Mouse (Mus musculus) lung, embryonic 14.5 days (tissue): ENCODE results near the gene Lrrc66. TPM values are rescaled to one million over a fixed set of nuclear protein-coding genes. Genes with fewer than 3 reads are reported as not detected.

Experiments used
- ATAC-seq: fragments of 200-750 bp; cut with Nextera tagmentation; 2 replicates; pipeline ENCODE4 v1.8.0; 2017; ENCODE audit warnings: mild to moderate bottlenecking, moderate TSS enrichment, moderate library complexity; ENCODE audit not compliant: insufficient read depth
- DNase-seq: peaks from one replicate; pipeline ENCODE4 v3.0.0-alpha.2; 2015
- H3K27ac ChIP-seq: fragments of 300-500 bp; sonication (generic); 2 replicates; pipeline ENCODE4 v1.5.1; 2014; ENCODE audit warnings: low read depth, mild to moderate bottlenecking, moderate library complexity
- H3K27me3 ChIP-seq: fragments of 300-500 bp; sonication (generic); 2 replicates; pipeline ENCODE4 v1.6.1; 2014; ENCODE audit warnings: low read length, control low read depth; ENCODE audit not compliant: insufficient read depth
- H3K36me3 ChIP-seq: fragments of 300-500 bp; sonication (generic); 2 replicates; pipeline ENCODE4 v1.6.1; 2014; ENCODE audit warnings: control low read depth; ENCODE audit not compliant: insufficient read depth
- H3K4me1 ChIP-seq: fragments of 300-500 bp; sonication (generic); 2 replicates; pipeline ENCODE4 v1.6.1; 2014; ENCODE audit warnings: antibody characterized with exemption, control low read depth; ENCODE audit not compliant: insufficient read depth
- H3K4me2 ChIP-seq: fragments of 300-500 bp; sonication (generic); 2 replicates; pipeline ENCODE4 v1.6.1; 2014; ENCODE audit warnings: mild to moderate bottlenecking
- H3K4me3 ChIP-seq: fragments of 300-500 bp; sonication (generic); 2 replicates; pipeline ENCODE4 v1.5.1; 2014; ENCODE audit warnings: low read depth, low read length
- H3K9ac ChIP-seq: fragments of 300-500 bp; sonication (generic); 2 replicates; pipeline ENCODE4 v1.6.1; 2014
- H3K9me3 ChIP-seq: fragments of 300-500 bp; sonication (generic); 2 replicates; pipeline ENCODE4 v1.6.1; 2016; ENCODE audit warnings: low read depth, low read length, control low read depth
- CTCF ChIP-seq: IDR thresholded peaks from 2 replicates; pipeline ENCODE4 v1.5.1; 2016; ENCODE audit warnings: antibody characterized with exemption, low read depth
- WGBS: fragments of 180-500 bp; shearing (Covaris S2); extraction: QIAGEN DNeasy Blood & Tissue Kit; methylation state at CpG from one replicate; pipeline ENCODE4 v1.1.7; 2014; 5-methylcytosine and 5-hydroxymethylcytosine counted together
- polyA plus RNA-seq: library from polyadenylated mRNA; unstranded; fragments of >200 nt; fragmentation: Nextera tagmentation; extraction: Ambion mirVana; gene quantifications from 2 replicates; pipeline ENCODE4 v1.2.1, GENCODE M21; 2014

Lrrc66 gene
- polyA plus RNA-seq, 1 experiment from 2014 or later, result not detected

DNA sequence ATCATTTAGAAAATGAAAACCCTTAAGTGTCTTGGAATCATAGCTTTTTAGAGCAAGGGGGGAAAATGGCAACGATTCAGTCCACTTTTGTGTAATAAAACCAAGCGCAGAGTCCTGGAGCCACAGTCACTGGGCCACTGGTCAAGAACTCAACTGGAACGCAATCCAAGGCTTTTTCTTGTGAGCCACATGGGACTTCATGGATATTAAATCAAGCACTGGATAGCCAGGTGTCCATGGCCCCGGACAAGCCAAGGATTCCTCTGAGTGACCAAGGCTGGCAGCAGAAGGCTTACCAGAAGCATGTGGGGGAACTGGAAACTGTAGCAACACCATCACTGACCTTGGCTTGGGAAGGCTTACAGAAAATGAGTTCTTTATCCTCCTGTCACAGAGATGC is 57.7 kb downstream of the Lrrc66 start:
- H3K4me1 ChIP-seq, result no peaks in the 10 kb centered on the region
- TF ChIP-seq CTCF, result no peak
- ATAC-seq, result no peak
- WGBS, result 92% methylated on average over 4 of the region's 4 CpGs
- H3K27ac ChIP-seq, result no peak overlapping the region
- no peaks in the 10 kb centered on the region for H3K27me3 ChIP-seq
- no peaks in the 10 kb centered on the region for H3K36me3 ChIP-seq
- H3K4me3 ChIP-seq, result no peak overlapping the region
- H3K9me3 ChIP-seq, result no peaks in the 10 kb centered on the region
- H3K4me2 ChIP-seq, result no peak overlapping the region
- no peak for DNase-seq
- H3K9ac ChIP-seq, result no peak overlapping the region

DNA sequence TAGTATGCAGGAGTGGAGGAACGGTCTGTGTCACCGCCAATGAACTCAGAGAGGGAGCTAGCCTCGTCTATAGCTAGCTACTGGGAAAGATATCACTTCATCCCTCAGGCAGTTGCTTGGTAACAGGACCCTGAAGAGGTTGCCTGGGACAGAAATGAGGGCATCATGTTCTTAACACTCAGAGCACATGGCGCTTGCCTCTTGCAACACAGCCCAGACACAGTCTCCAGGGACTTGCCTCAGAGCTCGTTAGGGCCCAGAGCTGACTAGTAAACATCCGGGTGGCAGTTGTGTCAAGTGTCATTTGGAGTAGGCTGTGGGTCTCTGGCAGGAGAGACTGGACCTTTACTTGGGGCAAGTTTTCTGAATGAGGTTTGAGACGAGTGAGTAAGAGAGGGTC is 58.5 kb downstream of the Lrrc66 start:
- WGBS, result 64% methylated on average over 7 of the region's 7 CpGs
- no peak for TF ChIP-seq CTCF
- Histone ChIP-seq H3K27me3 (no peaks in the 10 kb centered on the region), H3K4me1 (no peaks in the 10 kb centered on the region), H3K4me3 (no peak overlapping the region), H3K27ac (no peak overlapping the region), H3K9ac (no peak overlapping the region), H3K4me2 (no peak overlapping the region), H3K9me3 (no peaks in the 10 kb centered on the region), H3K36me3 (no peaks in the 10 kb centered on the region)
- DNase-seq, result no peak
- ATAC-seq, result no peak

DNA sequence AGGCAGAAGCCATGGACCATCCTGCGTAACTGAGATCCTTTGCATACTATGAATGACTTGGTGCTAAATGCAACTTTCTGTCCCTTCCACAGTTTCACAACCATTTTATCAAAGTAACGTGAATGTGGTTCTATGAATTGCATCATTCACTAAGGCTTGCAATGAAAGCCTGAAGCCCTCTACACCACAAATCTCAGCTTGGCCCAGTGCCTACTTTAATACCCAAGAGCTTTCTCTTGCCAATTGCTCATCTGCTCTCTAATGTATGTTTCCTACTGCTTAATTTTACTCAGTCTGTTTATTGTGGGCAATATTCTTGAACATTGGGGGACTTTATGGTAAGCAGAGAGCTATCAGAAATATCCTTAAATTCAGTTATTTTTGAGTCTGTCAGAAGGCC is 59.5 kb downstream of the Lrrc66 start:
- Histone ChIP-seq H3K27ac (no peak overlapping the region), H3K4me1 (no peaks in the 10 kb centered on the region), H3K27me3 (no peaks in the 10 kb centered on the region), H3K9me3 (no peaks in the 10 kb centered on the region), H3K36me3 (no peaks in the 10 kb centered on the region), H3K4me3 (no peak overlapping the region), H3K9ac (no peak overlapping the region), H3K4me2 (no peak overlapping the region)
- WGBS, result 82% methylated on average over 2 of the region's 2 CpGs
- no peak for TF ChIP-seq CTCF
- no peak for ATAC-seq
- peak; percentile 40 for DNase-seq

DNA sequence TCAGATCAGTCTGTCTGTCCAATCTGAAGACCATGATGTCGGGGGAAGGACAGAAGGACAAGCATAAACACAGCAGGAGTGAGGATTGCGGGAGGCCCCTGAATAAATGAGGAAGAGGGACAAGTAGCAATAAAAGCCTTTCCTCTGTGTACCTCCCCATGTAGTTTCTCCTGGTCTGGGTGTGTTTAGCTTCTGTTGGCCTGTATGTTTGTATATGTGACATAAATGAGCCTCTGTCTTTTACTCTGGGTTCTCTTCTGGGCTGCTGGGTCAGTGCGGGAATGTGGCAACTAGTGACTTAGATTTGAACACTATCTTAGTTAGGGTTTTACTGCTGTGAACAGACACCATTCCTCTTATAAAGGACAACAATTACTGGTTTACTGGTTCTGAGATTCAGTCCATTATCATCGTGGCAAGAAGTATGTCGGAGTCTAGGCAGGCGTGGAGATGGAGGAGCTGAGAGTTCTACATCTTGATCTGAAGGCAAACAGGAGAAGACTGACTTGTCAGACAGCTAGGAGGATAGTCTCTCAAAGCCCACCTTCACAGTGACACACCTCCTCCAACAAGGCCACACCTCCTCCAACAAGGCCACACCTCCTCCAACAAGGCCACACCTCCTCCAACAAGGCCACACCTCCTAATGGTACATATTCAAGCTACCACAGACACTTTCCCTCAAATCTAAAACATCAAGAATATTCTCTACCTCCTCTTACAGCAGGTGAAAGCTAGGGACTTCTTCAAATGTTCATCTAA is 60.8 kb downstream of the Lrrc66 start:
- WGBS, result 87% methylated on average over 6 of the region's 6 CpGs

DNA sequence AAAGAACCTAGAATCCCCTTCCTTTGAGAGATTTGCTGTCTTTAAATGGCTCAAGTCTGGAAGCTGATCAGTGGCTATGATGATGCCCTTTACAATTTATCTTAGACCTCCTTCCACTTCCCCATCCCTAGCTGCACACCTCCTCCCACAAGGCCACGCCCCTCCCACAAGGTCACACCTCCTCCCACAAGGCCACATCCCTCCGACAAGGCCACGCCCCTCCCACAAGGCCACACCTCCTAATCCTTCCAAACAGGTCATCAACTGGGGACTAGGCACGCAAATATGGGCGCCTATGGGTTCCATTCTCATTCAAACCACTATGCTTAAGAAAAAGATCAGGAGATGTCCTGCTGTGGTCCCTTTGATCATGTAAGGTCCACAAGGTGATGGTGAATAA is 63.1 kb downstream of the Lrrc66 start:
- WGBS, result 73% methylated on average over 5 of the region's 5 CpGs
- no peak for TF ChIP-seq CTCF
- Histone ChIP-seq H3K4me3 (no peak overlapping the region), H3K9ac (no peak overlapping the region), H3K4me2 (no peak overlapping the region), H3K27me3 (no peaks in the 10 kb centered on the region), H3K9me3 (no peaks in the 10 kb centered on the region), H3K36me3 (no peaks in the 10 kb centered on the region), H3K4me1 (no peaks in the 10 kb centered on the region), H3K27ac (no peak overlapping the region)
- ATAC-seq (no peak), DNase-seq (no peak)

More for the DNA sequence above, 60.8 kb downstream of the Lrrc66 start:
- H3K4me1 ChIP-seq, result no peaks in the 10 kb centered on the region
- ATAC-seq (no peak), DNase-seq (no peak)
- H3K27ac ChIP-seq, result no peak overlapping the region
- TF ChIP-seq CTCF, result no peak
- no peak overlapping the region for H3K4me3 ChIP-seq
- no peaks in the 10 kb centered on the region for H3K36me3 ChIP-seq
- no peak overlapping the region for H3K4me2 ChIP-seq
- no peaks in the 10 kb centered on the region for H3K9me3 ChIP-seq
- no peaks in the 10 kb centered on the region for H3K27me3 ChIP-seq
- H3K9ac ChIP-seq, result no peak overlapping the region

DNA sequence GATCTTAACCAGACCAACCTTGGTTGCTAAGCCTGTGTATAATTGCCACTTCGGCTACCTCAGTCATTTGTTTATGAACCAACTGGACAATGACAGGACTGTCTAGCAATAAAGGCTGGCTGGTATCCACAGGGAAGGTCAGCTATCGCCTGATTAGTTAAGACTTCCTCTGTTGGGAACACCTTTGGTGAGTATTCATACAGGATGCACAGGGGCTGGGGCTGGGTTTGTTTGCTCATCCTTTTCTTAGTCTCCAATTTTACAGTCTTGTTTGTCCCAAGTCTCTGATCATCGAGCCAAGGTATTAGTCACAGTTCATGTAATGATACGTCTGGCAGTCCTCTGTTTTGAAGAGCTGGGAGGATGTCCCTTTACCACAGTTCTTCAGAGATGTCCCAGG is 65.4 kb downstream of the Lrrc66 start:
- H3K36me3 ChIP-seq, result no peaks in the 10 kb centered on the region
- H3K9me3 ChIP-seq, result no peaks in the 10 kb centered on the region
- H3K27ac ChIP-seq, result no peak overlapping the region
- H3K27me3 ChIP-seq, result no peaks in the 10 kb centered on the region
- WGBS, result 75% methylated on average over 4 of the region's 4 CpGs
- ATAC-seq (no peak), DNase-seq (no peak)
- no peak overlapping the region for H3K9ac ChIP-seq
- no peak overlapping the region for H3K4me2 ChIP-seq
- TF ChIP-seq CTCF, result no peak
- H3K4me1 ChIP-seq, result no peaks in the 10 kb centered on the region
- H3K4me3 ChIP-seq, result no peak overlapping the region

DNA sequence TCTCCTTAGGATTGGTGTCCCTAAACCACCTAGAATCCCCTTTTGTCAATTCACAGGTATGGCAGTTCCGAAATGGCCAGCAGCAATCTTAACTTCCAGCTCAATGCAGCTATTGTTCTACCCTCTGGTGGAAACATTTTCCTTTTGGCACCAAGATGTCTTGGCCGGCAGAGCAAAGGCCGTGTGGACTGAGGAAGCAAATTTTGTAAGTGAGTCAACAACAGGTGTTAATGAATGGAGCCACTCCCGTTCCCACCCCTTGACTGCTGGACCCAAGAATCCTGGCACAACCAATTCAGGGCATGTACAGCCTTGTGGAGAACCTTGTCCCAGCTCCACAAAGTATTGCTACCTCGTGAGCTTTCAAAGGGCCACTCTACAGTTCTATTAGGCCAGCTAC is 66.2 kb downstream of the Lrrc66 start:
- no peak for DNase-seq
- Histone ChIP-seq H3K4me2 (no peak overlapping the region), H3K27me3 (no peaks in the 10 kb centered on the region), H3K9me3 (no peaks in the 10 kb centered on the region), H3K36me3 (no peaks in the 10 kb centered on the region), H3K9ac (no peak overlapping the region), H3K4me1 (no peaks in the 10 kb centered on the region), H3K27ac (no peak overlapping the region), H3K4me3 (no peak overlapping the region)
- no peak for TF ChIP-seq CTCF
- no peak for ATAC-seq
- 60% methylated on average over 5 of the region's 5 CpGs for WGBS
